Mouse (Mus musculus) cerebellum, adult 11 months (tissue): ENCODE data around the gene Nrxn2.
A peak's percentile ranks its signal among the peaks of the same experiment; 100 is the strongest.

ENCODE experiments used
- DNase-seq: peaks from one replicate; pipeline ENCODE4 v3.0.0; 2022

Gene Nrxn2

GRCm38 (mm10) chr19:6418233-6418879 is at the start of gene Nrxn2:
Gene Nrxn2 (plus strand): TSS chr19:6418731.
- peak; percentile 95 for DNase-seq

DNA sequence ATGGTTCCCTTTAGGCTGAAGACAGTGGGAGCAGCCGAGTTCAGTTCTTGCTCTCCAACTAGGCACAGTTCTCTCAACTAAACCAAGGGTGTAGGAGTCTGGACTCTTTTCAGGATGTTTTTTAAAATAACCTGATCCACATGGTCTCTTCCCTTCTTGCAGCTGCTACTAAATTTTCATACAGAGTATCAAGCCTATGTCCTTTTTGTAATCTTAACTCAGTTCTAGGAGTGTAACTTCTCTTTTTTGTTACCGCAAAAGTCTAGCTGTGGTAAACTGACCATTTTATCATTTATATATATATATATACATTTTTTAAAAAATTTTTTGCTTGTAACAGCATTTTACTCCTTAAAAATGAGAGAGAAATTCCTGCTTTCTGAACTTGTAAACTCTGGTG is 48.4 kb upstream of the Nrxn2 start:
- DNase-seq = no peak

- DNase-seq = no peak
Observed at GRCm38 (mm10) chr19:6372433-6372832, 46.1 kb upstream of the Nrxn2 start.

GRCm38 (mm10) chr19:6373539-6374400 is 44.8 kb upstream of the Nrxn2 start:
- DNase-seq = peak; percentile 73

DNA sequence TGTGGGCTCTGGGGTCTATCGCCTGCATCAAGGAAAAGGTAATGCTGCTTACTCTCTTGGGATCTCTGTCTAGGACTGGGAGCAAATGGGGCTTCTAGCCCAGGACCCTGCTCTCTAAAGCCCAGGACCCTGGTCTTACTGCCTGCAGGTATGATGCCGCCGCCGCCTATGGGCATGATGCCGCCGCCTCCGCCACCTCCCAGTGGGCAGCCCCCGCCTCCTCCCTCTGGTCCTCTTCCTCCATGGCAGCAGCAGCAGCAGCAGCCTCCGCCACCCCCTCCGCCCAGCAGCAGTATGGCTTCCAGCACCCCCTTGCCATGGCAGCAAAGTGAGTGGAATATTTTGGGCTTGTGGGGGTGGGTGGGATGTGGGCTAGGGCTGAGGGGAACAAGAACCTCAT is 44.0 kb upstream of the Nrxn2 start:
- no peak for DNase-seq

- peak; percentile 35 for DNase-seq
Observed at GRCm38 (mm10) chr19:6375423-6376254, 42.9 kb upstream of the Nrxn2 start.

GRCm38 (mm10) chr19:6376255-6376564 is 42.3 kb upstream of the Nrxn2 start:
- DNase-seq = peak; percentile 62

DNA sequence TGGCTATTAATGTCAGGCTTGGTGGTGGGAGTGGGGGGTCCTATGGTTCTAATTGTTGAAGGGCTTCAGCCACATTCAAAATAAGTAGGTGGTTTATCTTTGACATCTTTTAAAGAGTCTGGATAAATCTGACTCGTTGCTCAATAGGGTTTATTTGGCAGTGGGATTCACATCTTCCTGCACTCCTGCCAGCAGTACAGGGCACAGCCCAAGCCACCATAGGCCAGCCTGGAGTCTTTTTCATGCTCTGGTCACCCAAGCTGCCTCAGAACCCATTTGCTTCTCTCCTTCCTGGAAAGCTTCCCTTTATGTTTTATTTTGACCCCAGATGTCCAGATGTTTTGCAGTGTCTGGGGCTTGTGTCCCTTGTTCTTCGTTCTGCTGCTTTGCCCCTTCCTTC is 41.9 kb upstream of the Nrxn2 start:
- DNase-seq = no peak

DNA sequence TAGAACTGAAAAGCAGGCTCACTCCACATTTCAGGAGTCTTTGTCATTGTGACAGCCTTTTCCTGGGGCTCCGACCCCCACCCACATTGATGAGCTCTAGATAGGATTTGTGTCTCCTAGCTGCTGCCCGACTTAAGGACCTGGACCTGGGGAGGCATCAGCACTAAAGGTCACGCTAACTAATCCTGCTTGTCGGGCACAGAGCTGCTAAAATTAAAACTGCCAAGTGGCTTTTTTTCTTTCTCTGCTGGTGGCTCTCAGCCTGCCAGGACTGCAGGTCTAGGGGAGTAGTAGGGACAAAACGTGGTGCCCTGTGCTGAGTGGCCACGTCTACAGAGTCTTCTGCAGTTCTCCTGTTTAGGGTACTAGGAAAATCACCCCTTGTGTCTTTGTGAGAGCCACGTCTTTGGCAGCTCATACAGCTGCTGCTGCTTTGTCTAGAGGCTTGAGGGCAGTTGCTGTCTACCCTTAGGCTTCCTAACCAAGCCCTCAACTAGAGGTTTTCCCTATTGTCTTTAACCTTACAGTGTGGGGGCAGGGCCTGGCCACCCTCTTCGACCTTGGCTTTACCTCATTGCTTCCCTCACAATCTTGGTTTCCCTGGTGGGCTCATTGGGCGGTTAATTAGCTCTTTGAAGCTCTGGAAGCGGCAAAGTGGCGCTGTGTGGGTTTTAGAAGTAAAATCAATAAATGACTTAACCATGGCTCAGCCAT is 41.0 kb upstream of the Nrxn2 start:
- DNase-seq = no peak

DNA sequence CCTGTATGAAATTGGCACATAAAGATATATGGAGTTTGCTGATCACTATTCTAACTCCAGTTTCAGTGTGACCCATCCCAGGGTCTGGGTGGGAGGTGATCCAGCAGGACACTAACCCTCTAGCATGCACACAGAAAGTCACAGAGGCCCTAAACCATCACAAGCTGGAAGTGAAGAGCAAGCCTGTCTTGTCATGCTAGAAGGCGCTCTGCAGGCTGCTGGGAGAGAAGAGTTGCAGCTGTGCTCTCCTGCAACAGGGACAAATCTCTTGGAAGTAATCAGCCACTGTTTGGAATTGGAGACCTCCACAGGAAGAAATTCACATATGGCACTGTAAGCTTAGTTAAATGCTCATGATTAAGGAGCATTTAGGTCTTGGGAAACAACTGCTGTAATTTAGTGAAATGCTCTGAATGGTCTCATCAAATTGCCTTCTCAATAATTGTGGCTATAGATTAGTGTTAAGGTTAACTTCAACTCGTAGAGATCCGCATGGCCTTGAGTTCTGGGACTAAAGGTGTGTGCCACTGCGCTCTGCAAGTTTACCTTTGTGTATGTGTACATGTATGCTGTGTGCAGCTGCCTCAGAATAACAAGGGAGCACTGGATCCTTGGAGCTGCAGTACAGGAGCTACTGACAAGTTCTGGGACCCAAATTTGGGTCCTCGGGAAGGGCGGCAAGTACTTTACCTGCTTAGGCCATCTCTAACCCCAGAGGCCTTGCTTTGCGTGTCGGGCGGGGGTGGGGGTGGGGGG is 37.9 kb upstream of the Nrxn2 start:
- DNase-seq = no peak

- no peak for DNase-seq
Observed at GRCm38 (mm10) chr19:6381238-6381637, 37.3 kb upstream of the Nrxn2 start.

DNA sequence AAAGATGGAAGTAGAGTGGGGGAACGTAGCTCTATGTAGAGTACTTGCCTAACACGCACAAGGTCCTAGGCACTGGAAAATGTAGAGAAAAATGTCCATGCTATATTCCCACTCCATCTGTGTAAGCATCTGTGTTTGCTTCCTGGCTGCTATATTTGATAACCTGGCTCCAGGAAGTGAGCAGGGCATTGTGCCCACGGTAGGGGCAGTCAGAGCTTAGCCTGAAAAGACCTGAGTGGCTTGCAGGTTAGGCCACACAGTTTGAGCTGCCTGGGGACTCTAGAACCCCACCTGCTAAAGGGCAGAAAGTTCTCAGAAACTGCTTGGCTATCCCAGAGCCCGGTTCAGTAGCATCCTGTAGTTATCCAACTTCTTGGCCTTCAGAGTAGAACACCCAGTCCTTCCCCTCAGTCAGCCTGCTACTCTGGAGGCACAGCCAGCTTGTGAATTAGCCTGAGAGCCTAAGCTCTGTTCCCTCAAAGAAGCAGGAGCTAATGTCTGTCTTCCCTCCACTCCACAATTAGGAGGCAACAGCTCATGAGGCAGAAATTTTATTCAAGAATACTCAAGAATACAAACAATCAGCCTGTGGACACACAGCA is 36.1 kb upstream of the Nrxn2 start:
- DNase-seq = peak; percentile 64

DNA sequence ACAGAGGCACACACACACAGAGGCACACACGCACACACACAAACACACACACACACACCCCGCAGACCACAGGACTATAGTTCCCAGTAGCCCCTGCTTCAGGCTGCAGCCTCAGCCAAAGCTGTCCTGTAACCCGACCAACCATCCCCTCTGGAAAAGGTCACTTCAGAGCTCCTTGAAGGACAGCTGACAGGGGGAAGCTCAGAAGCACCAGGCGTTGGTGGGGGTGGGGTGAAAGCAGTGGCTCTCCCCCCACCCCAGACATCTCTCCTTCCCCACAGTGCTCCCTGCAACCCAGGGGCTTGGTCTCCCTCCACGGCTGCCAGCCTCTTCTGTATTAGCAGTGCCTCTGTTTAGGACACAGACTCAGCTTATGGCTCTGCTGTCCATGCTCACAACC is 35.1 kb upstream of the Nrxn2 start:
- DNase-seq = no peak

DNA sequence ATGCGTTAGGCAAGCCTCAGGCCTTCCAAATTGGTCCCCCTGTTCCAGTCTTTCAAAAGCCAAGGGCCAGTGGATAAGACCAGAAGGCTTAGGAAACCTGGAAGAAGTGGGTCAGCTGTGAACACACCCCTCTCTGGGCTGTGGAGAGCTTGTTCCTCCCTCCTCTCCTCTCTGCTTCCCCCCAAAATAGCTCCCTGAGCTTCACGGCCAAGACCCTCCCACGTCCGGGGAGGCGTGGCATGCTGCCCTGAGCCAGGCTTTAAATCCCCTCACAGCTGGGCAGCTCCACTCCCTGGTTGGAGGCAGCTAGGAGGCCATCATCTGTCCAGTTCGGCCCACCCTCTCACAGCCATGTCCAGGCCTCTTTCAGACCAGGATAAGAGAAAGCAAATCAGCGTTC is 34.4 kb upstream of the Nrxn2 start, which contains the start of gene Pygm:
TSS of gene Pygm (plus strand) at position 272 of the 400 bp plus-strand sequence.
- no peak for DNase-seq

- DNase-seq = no peak
Observed at GRCm38 (mm10) chr19:6384954-6385353, 33.6 kb upstream of the Nrxn2 start.

DNA sequence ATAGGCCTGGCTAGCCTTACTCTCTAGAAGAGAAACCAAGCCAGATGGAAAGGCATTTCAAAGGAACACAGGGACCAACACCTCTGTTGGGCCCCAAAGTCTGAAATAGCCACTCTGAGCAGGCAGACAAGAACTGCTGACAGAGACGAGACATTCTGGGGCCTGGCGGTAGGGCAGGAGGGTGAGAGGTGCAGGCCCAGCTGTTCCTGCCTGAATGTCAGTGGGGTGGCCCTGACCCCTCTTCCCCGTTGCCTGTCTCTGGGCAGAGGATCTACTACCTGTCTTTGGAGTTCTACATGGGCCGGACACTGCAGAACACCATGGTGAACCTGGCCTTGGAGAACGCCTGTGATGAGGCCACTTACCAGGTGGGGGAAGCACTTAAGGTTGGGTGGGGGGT is 33.1 kb upstream of the Nrxn2 start:
- no peak for DNase-seq

DNA sequence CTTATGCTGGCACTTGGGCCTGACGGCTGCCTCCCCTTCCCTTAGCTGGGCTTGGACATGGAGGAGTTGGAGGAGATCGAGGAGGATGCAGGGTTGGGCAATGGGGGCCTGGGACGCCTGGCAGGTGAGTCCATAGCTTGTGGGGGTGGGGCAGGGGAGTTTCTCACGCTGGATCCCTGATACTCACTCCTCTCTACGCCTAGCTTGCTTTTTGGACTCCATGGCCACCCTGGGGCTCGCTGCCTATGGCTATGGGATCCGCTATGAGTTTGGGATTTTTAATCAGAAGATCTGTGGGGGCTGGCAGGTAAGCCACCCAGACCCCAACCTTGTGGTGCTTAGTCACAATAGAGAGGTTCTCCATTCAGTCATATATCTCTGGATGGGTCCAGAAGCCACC is 32.7 kb upstream of the Nrxn2 start:
- no peak for DNase-seq

GRCm38 (mm10) chr19:6386234-6386633 is 32.3 kb upstream of the Nrxn2 start:
- no peak for DNase-seq

DNA sequence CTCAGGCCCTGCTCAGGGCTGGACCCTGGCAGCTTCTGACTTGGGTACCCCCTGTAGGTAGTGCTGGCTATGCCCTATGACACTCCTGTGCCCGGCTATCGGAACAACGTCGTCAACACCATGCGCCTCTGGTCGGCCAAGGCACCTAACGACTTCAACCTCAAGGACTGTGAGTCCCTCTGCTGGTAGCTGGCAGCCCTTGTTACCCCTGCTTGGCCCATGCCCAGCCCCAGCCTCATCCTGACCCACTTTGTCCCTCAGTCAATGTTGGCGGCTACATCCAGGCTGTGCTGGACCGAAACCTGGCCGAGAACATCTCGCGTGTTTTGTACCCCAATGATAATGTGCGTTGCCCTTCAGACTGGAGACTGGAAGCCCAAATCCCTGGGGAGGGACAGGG is 30.5 kb upstream of the Nrxn2 start:
- peak; percentile 66 for DNase-seq

GRCm38 (mm10) chr19:6389803-6390202 is 28.7 kb upstream of the Nrxn2 start:
- DNase-seq = no peak

DNA sequence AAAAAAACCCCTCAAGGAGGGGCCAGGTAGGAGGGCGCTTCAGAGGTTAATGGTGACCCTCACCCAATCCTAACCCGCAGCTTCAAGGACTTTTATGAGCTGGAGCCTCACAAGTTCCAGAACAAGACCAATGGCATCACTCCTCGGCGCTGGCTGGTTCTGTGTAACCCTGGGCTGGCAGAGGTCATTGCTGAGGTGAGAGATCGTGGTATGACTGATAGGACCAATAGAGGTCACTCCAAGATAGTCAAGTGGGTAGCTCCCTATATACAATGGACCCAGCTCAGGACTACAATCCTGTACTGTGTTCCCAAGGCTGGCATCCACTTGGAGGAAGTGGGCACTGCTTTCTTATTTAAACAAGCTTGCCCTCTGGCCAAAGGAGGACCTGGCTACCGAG is 28.3 kb upstream of the Nrxn2 start:
- DNase-seq = no peak
